Mouse (Mus musculus): ENCODE results near the gene Fam217a.
A peak's percentile ranks its signal among the peaks of the same experiment; 100 is the strongest.
"Not testable (repeated sequence)": the region's sequence is repeated elsewhere in the genome, so short reads cannot be mapped to it uniquely, and the experiment has no call there.

The Fam217a gene

GRCm38 (mm10) chr13:34924210-34924609, at the start of gene Fam217a, which contains the start of gene 4933417A18Rik:
Fam217a (minus strand) TSS chr13:34924310.
4933417A18Rik (plus strand) TSS chr13:34924409.
- DNase-seq (ENCODE audit: low spot score): no peak

DNA sequence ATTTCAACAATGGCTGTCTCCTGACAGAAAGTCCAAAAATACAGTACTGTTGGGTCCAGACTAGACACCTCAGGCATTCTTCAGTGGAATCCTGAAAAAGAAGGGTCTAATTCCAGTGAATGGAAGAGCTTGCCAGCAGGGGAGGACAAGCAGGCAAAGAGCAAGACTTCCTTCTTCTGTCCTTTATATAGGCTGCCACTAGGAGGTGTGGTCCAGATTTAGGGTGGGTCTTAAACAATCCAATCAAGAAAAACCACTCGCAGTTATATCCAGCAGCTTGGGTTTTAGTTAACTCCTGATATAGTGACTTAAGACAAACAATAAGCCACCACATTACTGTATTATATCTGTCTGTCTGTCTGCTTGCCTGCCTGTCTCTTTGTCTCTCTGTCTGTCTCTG, 49.7 kb upstream of the Fam217a start:
- no peak for DNase-seq (ENCODE audit: low spot score)

- peak; percentile 74 for DNase-seq (ENCODE audit: low spot score)
Measured at GRCm38 (mm10) chr13:34973149-34973548, 49.0 kb upstream of the Fam217a start.

- DNase-seq (ENCODE audit: low spot score): not testable (repeated sequence)
Measured at GRCm38 (mm10) chr13:34972456-34972855, 48.3 kb upstream of the Fam217a start.

GRCm38 (mm10) chr13:34965647-34966046, 41.5 kb upstream of the Fam217a start:
- DNase-seq (ENCODE audit: low spot score): not testable (repeated sequence)

- DNase-seq (ENCODE audit: low spot score): no peak
Measured at GRCm38 (mm10) chr13:34964866-34965265, 40.8 kb upstream of the Fam217a start.

- peak; percentile 6 for DNase-seq (ENCODE audit: low spot score)
Measured at GRCm38 (mm10) chr13:34964419-34964818, 40.3 kb upstream of the Fam217a start.

DNA sequence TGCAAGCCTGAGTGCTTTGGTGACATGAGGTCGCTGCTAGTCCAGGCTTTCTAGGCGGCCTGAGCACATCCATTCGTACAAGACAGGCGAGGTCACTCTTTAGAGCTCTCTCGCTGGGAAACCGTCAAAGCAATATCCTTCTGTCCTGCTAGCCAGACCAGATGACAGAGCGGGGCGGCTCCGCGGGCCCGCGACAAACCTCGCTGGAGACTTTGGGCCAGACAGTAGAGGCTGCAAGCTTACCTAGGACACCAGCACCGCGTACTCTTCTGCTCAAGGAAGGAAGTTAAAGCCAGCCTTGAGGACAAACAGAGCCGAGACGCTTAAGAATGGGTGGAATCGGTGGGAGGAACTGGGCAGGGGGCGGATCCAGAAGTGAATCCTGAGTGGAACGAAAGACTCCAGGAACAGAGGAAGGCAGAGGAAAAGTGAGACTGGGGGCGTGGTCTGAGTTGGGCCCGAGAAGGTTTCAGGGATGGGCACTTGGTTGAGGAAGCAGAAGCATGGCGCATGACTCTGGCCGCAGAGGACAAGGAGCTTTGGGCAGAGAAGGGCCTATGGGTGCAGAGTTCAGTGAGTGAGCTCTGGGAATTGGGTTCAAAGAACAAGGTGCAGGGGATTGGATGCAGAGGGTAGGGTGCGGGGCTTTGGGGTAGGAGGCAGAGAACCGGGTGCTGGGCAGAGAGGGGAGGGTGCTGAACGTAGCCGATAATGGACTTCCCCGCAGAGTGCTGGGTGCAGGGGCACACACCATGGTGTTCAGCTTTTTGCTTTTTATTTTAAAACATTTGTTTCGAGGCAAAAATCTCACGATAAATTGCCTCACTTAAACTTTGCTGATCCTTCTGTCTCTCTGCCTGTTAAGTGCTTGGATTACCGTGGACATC, 39.6 kb upstream of the Fam217a start, which contains the start of gene Eci3:
Gene Eci3, minus strand, starts transcription at position 300 of the 887 bp plus-strand sequence.
- peak; percentile 69 for DNase-seq (ENCODE audit: low spot score)

- DNase-seq (ENCODE audit: low spot score): no peak
Measured at GRCm38 (mm10) chr13:34960996-34961770, 37.1 kb upstream of the Fam217a start.

DNA sequence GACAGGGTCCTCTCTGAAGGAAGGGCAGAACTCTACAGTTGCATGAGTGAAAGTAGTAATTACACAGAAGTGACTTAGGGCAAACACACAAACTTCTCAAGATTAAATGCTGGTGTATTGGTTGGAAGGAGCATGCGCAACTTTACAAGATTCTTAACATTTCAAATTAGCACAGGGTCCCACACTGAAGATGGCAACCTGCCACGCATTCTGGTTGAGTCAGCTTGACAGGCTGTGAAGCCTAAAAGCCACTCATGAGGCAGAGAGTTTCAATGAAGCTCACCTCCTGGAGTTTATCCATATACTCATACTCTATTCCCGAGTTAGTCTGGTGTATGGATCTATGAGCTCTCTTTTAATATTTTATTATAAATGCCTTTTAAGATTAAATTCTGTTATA, 34.0 kb upstream of the Fam217a start:
- not testable (repeated sequence) for DNase-seq (ENCODE audit: low spot score)

- DNase-seq (ENCODE audit: low spot score): no peak
Measured at GRCm38 (mm10) chr13:34956901-34957300, 32.8 kb upstream of the Fam217a start.

GRCm38 (mm10) chr13:34951437-34951836, 27.3 kb upstream of the Fam217a start:
- not testable (repeated sequence) for DNase-seq (ENCODE audit: low spot score)

DNA sequence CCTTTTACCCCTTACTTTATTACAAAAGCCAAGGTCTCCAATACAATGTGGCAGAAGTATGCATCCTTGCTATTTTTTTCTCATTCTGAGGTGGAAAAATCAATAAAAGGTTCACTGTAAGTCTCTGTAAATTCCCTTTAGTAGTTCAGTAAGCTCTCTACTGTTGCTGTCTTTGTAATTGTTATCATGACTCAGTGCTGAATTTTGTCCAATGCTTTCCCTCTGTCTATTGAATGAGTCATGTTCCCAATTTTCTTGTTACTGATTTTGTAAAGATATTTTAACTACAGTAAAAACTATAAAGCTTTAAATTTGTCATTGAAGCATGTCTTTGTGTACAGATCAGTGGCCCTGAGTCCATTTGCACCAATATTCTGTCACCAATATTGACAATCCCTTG, 18.3 kb upstream of the Fam217a start:
- no peak for DNase-seq (ENCODE audit: low spot score)

DNA sequence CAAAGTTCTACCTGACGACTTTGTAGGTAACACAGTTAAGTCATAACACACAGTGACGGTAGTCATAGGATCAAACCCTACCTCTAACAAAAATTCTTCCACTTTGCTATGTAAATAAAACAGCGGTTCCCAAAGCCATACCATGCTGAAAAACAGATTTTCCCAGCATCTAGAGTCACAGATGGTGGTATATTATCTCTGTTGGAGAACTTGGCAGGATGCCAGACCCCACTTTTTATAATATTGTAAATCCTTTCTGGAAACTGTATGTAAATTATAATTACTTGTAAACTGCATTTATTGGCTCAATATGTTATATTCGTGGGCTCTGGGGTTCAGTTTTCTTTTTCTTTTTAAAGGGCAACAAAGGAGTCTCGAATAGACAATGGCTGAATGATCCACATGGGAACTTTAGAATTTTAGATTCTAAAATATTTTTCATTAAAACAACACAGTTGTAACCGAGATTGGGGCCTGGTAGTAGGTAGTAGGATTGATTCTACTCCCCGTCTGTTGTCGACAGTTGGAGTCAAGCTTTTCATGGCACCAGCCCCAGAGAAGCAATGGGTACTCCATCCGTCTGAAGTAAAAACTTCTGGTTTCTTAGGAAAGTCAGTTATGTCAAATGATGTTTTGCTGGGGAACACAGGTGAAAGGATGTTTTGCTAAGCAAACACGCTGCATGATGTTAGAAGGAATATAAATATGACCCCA, 11.0 kb upstream of the Fam217a start:
- no peak for DNase-seq (ENCODE audit: low spot score)

DNA sequence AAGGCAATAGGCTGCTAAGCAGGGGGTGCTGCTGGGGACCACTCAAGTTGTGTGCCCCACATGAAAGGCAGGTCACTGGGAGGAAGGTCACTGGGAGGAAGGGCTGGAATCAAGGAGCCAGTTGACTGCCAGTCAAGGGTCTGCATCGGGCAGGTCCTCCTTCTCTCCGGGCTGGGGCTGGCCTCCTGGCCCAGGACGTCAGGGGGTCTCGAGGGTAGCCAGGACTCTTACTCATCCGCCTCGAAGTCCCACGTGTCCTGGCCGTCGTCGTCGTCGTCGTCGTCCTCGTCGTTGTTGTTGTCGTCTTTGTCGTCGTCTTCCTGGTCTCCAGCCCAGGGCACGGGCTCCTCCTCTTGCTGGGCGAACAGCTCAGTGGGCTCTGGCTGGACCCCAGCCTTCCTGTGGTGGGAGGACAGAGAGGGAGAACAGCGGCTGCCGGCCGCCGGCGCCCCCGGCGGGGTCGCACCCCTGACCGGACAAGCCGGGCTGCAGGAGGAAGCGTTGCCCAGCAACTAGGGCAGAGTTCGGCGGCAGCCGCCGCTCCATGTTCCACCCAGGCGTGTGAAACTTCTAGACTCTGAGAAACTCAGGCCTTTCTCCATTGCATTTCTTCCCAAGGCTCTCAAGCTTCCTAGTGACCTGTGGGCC, 7.5 kb downstream of the Fam217a start:
- peak; percentile 59 for DNase-seq (ENCODE audit: low spot score)

DNA sequence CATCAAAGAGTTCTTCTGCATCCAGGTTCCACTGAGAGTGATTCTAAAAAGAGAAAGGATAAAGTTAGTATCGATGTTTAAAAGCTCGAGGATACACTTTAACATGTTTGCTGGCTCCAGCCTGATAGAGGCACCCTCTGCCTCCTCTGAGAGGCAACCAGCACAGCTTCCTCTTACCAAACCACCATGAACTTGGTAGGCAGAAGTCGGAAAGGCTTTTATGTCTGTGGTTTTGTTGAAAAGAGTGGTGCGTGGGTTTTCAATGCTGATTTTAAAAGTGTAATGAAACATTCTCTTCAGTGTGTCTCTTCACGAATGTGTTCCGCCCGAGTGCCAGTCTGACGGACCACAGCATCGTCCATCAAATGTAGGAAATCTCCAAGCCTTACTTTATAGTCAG, 9.5 kb downstream of the Fam217a start:
- DNase-seq (ENCODE audit: low spot score): no peak

- DNase-seq (ENCODE audit: low spot score): no peak
Measured at GRCm38 (mm10) chr13:34892871-34893270, 31.2 kb downstream of the Fam217a start.

DNA sequence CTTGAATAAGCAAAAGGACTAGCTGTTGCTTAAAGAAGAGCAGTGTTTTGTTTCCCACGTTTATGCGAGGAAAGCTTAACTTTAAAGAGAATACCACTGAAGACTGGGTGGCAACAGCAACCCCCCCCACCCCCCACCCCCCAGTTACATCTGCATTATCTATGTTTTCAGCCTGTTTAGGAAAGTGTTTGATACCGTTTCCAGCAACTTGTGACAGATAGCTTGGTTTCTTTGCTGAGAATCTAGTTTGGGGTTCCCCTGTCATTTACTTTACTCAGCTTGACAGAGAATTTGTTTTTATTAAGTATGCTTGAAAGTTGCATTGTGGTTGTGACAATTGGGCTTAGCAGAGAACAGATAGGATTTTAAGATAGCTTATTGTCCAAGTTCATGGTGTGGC, 47.6 kb downstream of the Fam217a start:
- no peak for DNase-seq (ENCODE audit: low spot score)

- peak; percentile 75 for DNase-seq (ENCODE audit: low spot score)
Measured at GRCm38 (mm10) chr13:34875741-34876445, 48.2 kb downstream of the Fam217a start.

- peak; percentile 84 for DNase-seq (ENCODE audit: low spot score)
Measured at GRCm38 (mm10) chr13:34875166-34875710, 48.9 kb downstream of the Fam217a start, which contains the start of gene Prpf4b. Prpf4b (plus strand) TSS chr13:34875302.

- not testable (repeated sequence) for DNase-seq (ENCODE audit: low spot score)
Measured at GRCm38 (mm10) chr13:34874736-34875135, 49.4 kb downstream of the Fam217a start.
